Mouse (Mus musculus): ENCODE measurements at regions not wholly inside any gene's neighbourhood (a gene's known extent, or its start where the extent isn't known, plus 50 kb on each side); places are given as distances from the start of the nearest gene placed in this dataset.

DNA sequence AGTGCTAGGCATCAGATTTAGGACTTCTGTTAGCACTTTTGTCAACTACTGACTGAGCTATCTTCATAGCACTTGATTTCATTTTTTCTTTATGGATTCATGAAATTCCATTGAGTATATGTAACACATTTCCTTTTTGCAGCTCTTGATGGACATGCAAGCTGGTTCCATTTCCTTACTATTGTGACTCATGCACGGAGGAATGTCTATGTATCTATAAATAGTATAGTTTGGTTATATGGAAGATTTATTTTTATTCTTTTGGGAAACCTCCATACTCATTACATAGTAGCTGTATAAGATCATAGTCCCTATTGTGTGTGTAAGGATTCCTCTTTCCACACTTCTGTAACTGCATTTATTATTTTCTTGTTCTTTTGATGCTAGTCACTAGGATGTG lies 123.3 kb upstream of the 4930452B06Rik start:
- TF ChIP-seq NELFE (IDR thresholded peaks at IDR 0.05; ENCODE audit: low read depth, low read length), result no peak
- TF ChIP-seq MXI1 (IDR thresholded peaks at IDR 0.05; ENCODE audit: low read depth, low read length), result no peak
- TF ChIP-seq UBTF (IDR thresholded peaks at IDR 0.05; ENCODE audit: low read depth, low read length), result no peak
- TF ChIP-seq ZNF384 (IDR thresholded peaks at IDR 0.05; ENCODE audit: low read depth, low read length), result no peak
- TF ChIP-seq BHLHE40 (IDR thresholded peaks at IDR 0.05; ENCODE audit: low read depth, low read length), result no peak
- TF ChIP-seq CHD1 (IDR thresholded peaks at IDR 0.05; ENCODE audit: low read depth, low read length), result no peak
- no peak overlapping the region for H3K27ac ChIP-seq (ENCODE audit: insufficient read depth, low read depth)
- no peak overlapping the region for H3K9ac ChIP-seq (ENCODE audit: insufficient read depth, low read depth)
- no peaks in the 10 kb centered on the region for H3K36me3 ChIP-seq (replicated peaks in 1 of 2; ENCODE audit: control insufficient read depth in 1 of 2, insufficient read depth in 1 of 2, low read length in 1 of 2)
- no peak overlapping the region for H3K4me2 ChIP-seq (ENCODE audit: insufficient read depth, low read depth, poor library complexity, severe bottlenecking)
- in situ Hi-C loops (cut with MboI; ENCODE audit: low pct_ligation_motif_present, low pct_unique_long_range_greater_than_20kb, low sequenced_read_pairs) (no loop called here), dilution Hi-C loops (cut with MboI; ENCODE audit: extremely low pct_ligation_motif_present, extremely low pct_unique_long_range_greater_than_20kb, low sequenced_read_pairs) (no loop called here)
- no peaks in the 10 kb centered on the region for H3K79me2 ChIP-seq (replicated peaks; ENCODE audit: control insufficient read depth, extremely low read depth, insufficient read depth, poor library complexity, severe bottlenecking)
- H3K4me1 ChIP-seq (ENCODE audit: control insufficient read depth in 1 of 2, insufficient read depth in 2 of 2), result no peaks in the 10 kb centered on the region
- H3K27me3 ChIP-seq (replicated peaks), result no peaks in the 10 kb centered on the region
- DNase-seq (ENCODE audit: extremely low read depth), result no peak
- no peaks in the 10 kb centered on the region for H3K9me3 ChIP-seq (replicated peaks; ENCODE audit: low read length)
- H3K4me3 ChIP-seq (replicated peaks in 1 of 3; ENCODE audit: low read depth in 2 of 3, low read length in 2 of 3, poor library complexity in 1 of 3), result no peak overlapping the region

DNA sequence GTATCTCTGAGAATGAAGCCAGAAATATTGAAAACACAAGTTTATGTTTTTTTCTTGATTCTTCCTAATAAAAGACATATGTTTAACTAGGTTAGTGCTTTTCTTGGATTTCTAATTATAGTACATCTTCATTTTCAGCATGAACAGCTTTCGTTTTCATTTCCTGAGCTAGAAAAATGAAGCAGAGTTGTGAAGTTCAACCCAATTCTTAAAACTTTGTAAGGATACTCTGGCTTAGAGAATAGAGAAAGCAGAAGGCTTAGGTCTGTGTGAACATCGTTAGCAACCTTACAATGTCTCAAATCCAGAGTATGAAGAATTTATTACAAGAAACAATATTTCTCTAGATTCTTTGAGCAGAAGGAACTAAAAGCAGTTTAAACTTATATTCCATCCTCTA lies 94.5 kb upstream of the 4930452B06Rik start:
- H3K27me3 ChIP-seq (replicated peaks), result no peaks in the 10 kb centered on the region
- H3K79me2 ChIP-seq (replicated peaks; ENCODE audit: control insufficient read depth, extremely low read depth, insufficient read depth, poor library complexity, severe bottlenecking), result no peaks in the 10 kb centered on the region
- H3K4me2 ChIP-seq (ENCODE audit: insufficient read depth, low read depth, poor library complexity, severe bottlenecking), result no peak overlapping the region
- dilution Hi-C loops (cut with MboI; ENCODE audit: extremely low pct_ligation_motif_present, extremely low pct_unique_long_range_greater_than_20kb, low sequenced_read_pairs), result no loop called here
- DNase-seq (ENCODE audit: extremely low read depth), result no peak
- H3K27ac ChIP-seq (ENCODE audit: insufficient read depth, low read depth), result no peak overlapping the region
- no peak for TF ChIP-seq CHD1 (IDR thresholded peaks at IDR 0.05; ENCODE audit: low read depth, low read length)
- TF ChIP-seq ELF1 (IDR thresholded peaks at IDR 0.05; ENCODE audit: low read depth, low read length), result no peak
- TF ChIP-seq MYC (IDR thresholded peaks at IDR 0.05; ENCODE audit: low read depth, low read length), result no peak
- TF ChIP-seq NELFE (IDR thresholded peaks at IDR 0.05; ENCODE audit: low read depth, low read length), result no peak
- no peak for TF ChIP-seq ZNF384 (IDR thresholded peaks at IDR 0.05; ENCODE audit: low read depth, low read length)
- no peak for TF ChIP-seq ETS1 (conservative IDR thresholded peaks at IDR 0.05; ENCODE audit: low read depth, low read length)
- no peak for TF ChIP-seq MAZ (IDR thresholded peaks at IDR 0.05; ENCODE audit: low read depth, low read length)
- no peak for TF ChIP-seq POLR2A (IDR thresholded peaks at IDR 0.05; ENCODE audit: low read depth, low read length)
- TF ChIP-seq RAD21 (IDR thresholded peaks at IDR 0.05; ENCODE audit: low read depth, low read length), result no peak
- TF ChIP-seq USF1 (IDR thresholded peaks at IDR 0.05; ENCODE audit: low read depth, low read length), result no peak
- TF ChIP-seq CHD2 (IDR thresholded peaks at IDR 0.05; ENCODE audit: low read length), result no peak
- no peak for TF ChIP-seq TCF12 (IDR thresholded peaks at IDR 0.05; ENCODE audit: low read depth, low read length)
- TF ChIP-seq HCFC1 (IDR thresholded peaks at IDR 0.05; ENCODE audit: low read depth, low read length), result no peak
- TF ChIP-seq CTCF (conservative IDR thresholded peaks at IDR 0.05 in 1 of 2, IDR thresholded peaks at IDR 0.05 in 1 of 2; ENCODE audit: low read depth in 2 of 2, low read length in 2 of 2), result no peak
- TF ChIP-seq ZMIZ1 (IDR thresholded peaks at IDR 0.05; ENCODE audit: low read depth, low read length), result no peak
- no peak for TF ChIP-seq MXI1 (IDR thresholded peaks at IDR 0.05; ENCODE audit: low read depth, low read length)
- TF ChIP-seq MEF2A (IDR thresholded peaks at IDR 0.05; ENCODE audit: borderline replicate concordance, low read depth, low read length), result no peak
- no peak for TF ChIP-seq RCOR1 (conservative IDR thresholded peaks at IDR 0.05; ENCODE audit: low read depth, low read length)
- no peak for TF ChIP-seq USF2 (conservative IDR thresholded peaks at IDR 0.05; ENCODE audit: low read depth, low read length)
- H3K36me3 ChIP-seq (replicated peaks in 1 of 2; ENCODE audit: control insufficient read depth in 1 of 2, insufficient read depth in 1 of 2, low read length in 1 of 2), result no peaks in the 10 kb centered on the region
- in situ Hi-C loops (cut with MboI; ENCODE audit: low pct_ligation_motif_present, low pct_unique_long_range_greater_than_20kb, low sequenced_read_pairs), result loop anchor here (25.0 kb wide), 1 partner anchor 123 kb away; no protein-coding TSS in a partner anchor
- H3K9ac ChIP-seq (ENCODE audit: insufficient read depth, low read depth), result no peak overlapping the region
- no peak overlapping the region for H3K4me3 ChIP-seq (replicated peaks in 1 of 3; ENCODE audit: low read depth in 2 of 3, low read length in 2 of 3, poor library complexity in 1 of 3)
- H3K9me3 ChIP-seq (replicated peaks; ENCODE audit: low read length), result no peaks in the 10 kb centered on the region
- H3K4me1 ChIP-seq (ENCODE audit: control insufficient read depth in 1 of 2, insufficient read depth in 2 of 2), result peaks cover 0 to 9% of the 10 kb centered on the region in 2 experiments; a peak in 1 of 4 replicates

Measured in CH12.LX (cell line).